Mouse (Mus musculus) kidney, embryonic 14.5 days (tissue): ENCODE data around the gene Ccdc8. TPM values are rescaled to one million over a fixed set of nuclear protein-coding genes. Genes with fewer than 3 reads are reported as not detected.
A peak's percentile ranks its signal among the peaks of the same experiment; 100 is the strongest.

ENCODE experiments used
- ATAC-seq: fragments of 200-750 bp; cut with Nextera tagmentation; 2 replicates; pipeline ENCODE4 v1.8.0; 2017; ENCODE audit warnings: moderate number of reproducible peaks, mild to moderate bottlenecking, moderate TSS enrichment, moderate library complexity; ENCODE audit not compliant: low FRiP score, low TSS enrichment
- H3K27ac ChIP-seq: fragments of 300-500 bp; sonication (generic); 2 replicates; pipeline ENCODE4 v1.5.1; 2014; ENCODE audit warnings: low read depth, mild to moderate bottlenecking, low read length, moderate library complexity, mixed read lengths
- H3K27me3 ChIP-seq: fragments of 300-500 bp; sonication (generic); 2 replicates; pipeline ENCODE4 v1.6.1; 2014; ENCODE audit warnings: mild to moderate bottlenecking, low read length; ENCODE audit not compliant: control insufficient read depth, insufficient read depth
- H3K36me3 ChIP-seq: fragments of 300-500 bp; sonication (generic); 2 replicates; pipeline ENCODE4 v1.6.1; 2014; ENCODE audit warnings: low read length, mixed read lengths; ENCODE audit not compliant: control insufficient read depth, insufficient read depth
- H3K4me1 ChIP-seq: fragments of 300-500 bp; sonication (generic); 2 replicates; pipeline ENCODE4 v1.6.1; 2014; ENCODE audit warnings: low read length, mixed read lengths; ENCODE audit not compliant: control insufficient read depth, insufficient read depth
- H3K4me2 ChIP-seq: fragments of 300-500 bp; sonication (generic); replicated peaks from 2 replicates; pipeline ENCODE4 v1.6.1; 2014; ENCODE audit warnings: low read depth, mild to moderate bottlenecking, low read length
- H3K4me3 ChIP-seq: fragments of 300-500 bp; sonication (generic); 2 replicates; pipeline ENCODE4 v1.5.1; 2014; ENCODE audit warnings: mild to moderate bottlenecking, low read length
- H3K9ac ChIP-seq: fragments of 300-500 bp; sonication (generic); 2 replicates; pipeline ENCODE4 v1.6.1; 2014; ENCODE audit warnings: low read depth, mild to moderate bottlenecking, low read length, moderate library complexity
- H3K9me3 ChIP-seq: fragments of 300-500 bp; sonication (generic); 2 replicates; pipeline ENCODE4 v1.6.1; 2016; ENCODE audit warnings: low read length; ENCODE audit not compliant: control insufficient read depth
- WGBS: fragments of 180-500 bp; shearing (Covaris S2); extraction: QIAGEN DNeasy Blood & Tissue Kit; methylation state at CpG from one replicate; pipeline ENCODE4 v1.1.7; 2014; 5-methylcytosine and 5-hydroxymethylcytosine counted together
- polyA plus RNA-seq: library from polyadenylated mRNA; unstranded; fragments of >200 nt; fragmentation: Nextera tagmentation; extraction: Ambion mirVana; gene quantifications from 2 replicates; pipeline ENCODE4 v1.2.1, GENCODE M21; 2014

The Ccdc8 gene
- polyA plus RNA-seq, 1 experiment from 2014 or later, result 21.4 TPM

DNA sequence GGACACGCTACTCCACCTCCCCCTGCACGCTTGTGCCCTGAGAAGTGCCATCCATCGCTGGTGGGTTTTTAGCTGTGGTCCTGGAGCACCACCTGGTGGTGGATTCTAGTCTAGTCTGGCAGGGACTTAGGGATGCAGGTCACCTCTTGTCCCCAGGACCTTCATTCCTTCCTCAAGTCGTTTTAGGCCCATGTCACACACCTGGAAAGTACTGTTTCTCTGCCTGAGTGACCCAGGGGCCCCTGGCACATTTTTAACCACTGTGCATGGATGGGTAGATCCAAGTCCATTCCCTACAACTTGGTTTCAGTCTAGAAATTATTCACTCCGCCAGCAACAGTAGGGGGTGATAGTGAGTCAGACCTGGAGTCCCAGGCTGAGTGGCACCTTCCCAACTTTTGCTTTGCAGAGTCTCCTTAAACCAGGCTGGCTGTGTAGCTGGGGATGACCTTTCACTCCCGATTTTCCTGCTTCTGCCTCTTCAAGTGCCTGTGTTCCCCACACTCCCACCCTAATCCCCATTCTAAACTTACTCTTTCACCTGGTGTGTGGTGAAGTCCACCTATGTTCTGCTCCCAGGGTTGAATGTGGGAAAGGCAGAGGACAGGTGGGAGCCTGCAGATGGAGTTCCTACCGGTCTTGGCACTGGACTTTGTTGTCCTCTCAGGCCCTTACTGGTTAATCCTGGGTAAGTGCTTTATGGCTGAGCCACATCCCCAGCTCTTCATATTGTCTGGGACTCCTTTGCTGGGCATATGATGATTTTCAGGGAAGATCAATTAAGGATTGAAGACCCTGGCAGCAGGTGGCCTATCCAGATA is 10.1 kb downstream of the Ccdc8 start:
- Histone ChIP-seq H3K4me1 (no peaks in the 10 kb centered on the region), H3K9me3 (no peaks in the 10 kb centered on the region), H3K36me3 (peaks cover 74% of the 10 kb centered on the region), H3K4me2 (no peak overlapping the region), H3K9ac (no peak overlapping the region), H3K27me3 (no peaks in the 10 kb centered on the region), H3K27ac (no peak overlapping the region), H3K4me3 (no peak overlapping the region)
- ATAC-seq, result peak; percentile 72
- WGBS, result 15% methylated on average over 7 of the region's 7 CpGs

DNA sequence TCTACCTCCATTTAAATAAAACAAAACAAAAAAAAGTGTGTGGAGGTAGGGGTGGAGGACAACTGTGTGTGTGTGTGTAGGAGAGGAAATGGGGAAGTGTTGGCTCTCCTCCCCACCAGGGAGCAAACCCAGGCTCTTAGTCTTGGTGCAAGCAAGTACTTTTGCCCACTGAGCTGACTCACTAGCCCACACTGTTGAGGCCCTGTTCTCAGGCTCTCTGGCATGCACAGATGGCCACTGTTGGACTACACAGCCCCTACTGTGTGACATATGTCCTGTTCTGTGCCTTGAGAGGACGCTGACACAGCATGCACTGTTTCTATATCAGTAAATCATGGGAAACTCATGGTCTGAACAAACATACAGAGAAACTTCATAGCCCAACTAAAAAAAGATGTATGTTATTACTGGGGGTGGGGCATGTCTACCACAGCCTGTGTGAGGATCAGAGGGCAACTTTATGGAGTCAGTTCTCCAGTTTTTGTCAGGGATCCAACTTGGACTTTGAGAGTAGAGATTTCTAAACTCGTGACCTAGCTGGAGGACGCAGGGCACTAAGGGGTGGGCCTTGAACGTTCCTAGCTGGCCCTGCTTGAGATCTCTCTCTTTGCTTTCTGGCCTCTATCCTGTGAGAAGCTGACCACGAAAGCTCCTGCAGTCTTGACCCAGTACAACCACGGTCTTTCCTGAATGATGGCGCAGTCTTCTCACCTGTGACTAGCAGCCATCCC is 10.9 kb downstream of the Ccdc8 start:
- 73% methylated on average over 7 of the region's 7 CpGs for WGBS
- H3K9me3 ChIP-seq, result no peaks in the 10 kb centered on the region
- no peak for ATAC-seq
- H3K9ac ChIP-seq, result no peak overlapping the region
- peak overlapping the region; percentile 14; the same call in 1 of the 2 replicates for H3K27ac ChIP-seq
- H3K4me3 ChIP-seq, result no peak overlapping the region
- H3K36me3 ChIP-seq, result peaks cover 74% of the 10 kb centered on the region
- H3K4me1 ChIP-seq, result no peaks in the 10 kb centered on the region
- no peaks in the 10 kb centered on the region for H3K27me3 ChIP-seq
- no peak overlapping the region for H3K4me2 ChIP-seq

DNA sequence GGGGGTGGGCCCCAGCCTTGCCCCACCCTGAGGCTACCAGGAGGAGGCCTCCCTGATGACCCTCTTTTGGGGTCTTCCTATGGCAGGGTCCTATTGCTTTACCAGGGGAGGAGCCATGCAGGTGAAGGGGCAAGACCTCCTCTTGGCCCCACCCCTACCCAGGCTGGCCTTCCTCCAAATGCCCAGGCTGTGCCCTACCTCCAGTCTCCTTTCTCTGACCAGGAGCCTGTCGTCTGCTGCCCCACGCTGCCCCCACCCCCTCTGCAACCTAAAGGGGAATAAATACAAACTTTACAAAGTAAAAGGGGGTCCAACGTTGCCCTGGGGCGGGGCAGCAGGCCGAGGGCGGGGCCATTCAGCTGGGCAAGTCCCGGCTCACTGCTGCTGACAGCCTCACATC is 12.2 kb downstream of the Ccdc8 start:
- Histone ChIP-seq H3K27me3 (no peaks in the 10 kb centered on the region), H3K4me3 (no peak overlapping the region), H3K27ac (no peak overlapping the region), H3K4me1 (no peaks in the 10 kb centered on the region), H3K9ac (no peak overlapping the region), H3K4me2 (no peak overlapping the region), H3K36me3 (peaks cover 76% of the 10 kb centered on the region), H3K9me3 (no peaks in the 10 kb centered on the region)
- ATAC-seq, result no peak
- 83% methylated on average over 7 of the region's 7 CpGs for WGBS

DNA sequence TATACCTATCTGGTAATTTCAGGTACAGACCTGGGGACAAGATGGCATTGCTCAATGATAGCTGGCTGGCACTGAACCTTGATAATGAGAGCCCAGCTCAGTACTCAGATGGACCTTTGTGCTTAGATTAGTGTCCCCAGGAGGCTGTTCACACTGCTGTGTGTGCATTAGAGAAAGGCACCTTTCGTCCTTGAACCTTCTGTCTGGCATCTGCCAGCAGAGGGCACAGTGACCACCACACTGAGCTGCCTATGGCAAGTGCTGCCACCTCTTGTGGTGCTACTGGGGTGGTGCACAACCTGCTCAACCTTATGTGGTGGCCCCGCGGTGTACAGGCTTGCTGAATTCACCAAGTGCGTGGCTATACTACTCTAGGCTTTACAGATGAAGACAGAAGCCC is 14.8 kb downstream of the Ccdc8 start:
- no peak overlapping the region for H3K4me2 ChIP-seq
- no peak overlapping the region for H3K9ac ChIP-seq
- no peak overlapping the region for H3K4me3 ChIP-seq
- no peaks in the 10 kb centered on the region for H3K27me3 ChIP-seq
- no peak overlapping the region for H3K27ac ChIP-seq
- H3K36me3 ChIP-seq, result peaks cover 87% of the 10 kb centered on the region
- 83% methylated on average over 4 of the region's 4 CpGs for WGBS
- no peak for ATAC-seq
- H3K4me1 ChIP-seq, result no peaks in the 10 kb centered on the region
- no peaks in the 10 kb centered on the region for H3K9me3 ChIP-seq

GRCm38 (mm10) chr7:17009326-17010009 is 17.0 kb downstream of the Ccdc8 start:
- Histone ChIP-seq H3K4me1 (no peaks in the 10 kb centered on the region), H3K27me3 (no peaks in the 10 kb centered on the region), H3K27ac (no peak overlapping the region), H3K4me2 (no peak overlapping the region), H3K4me3 (no peak overlapping the region), H3K36me3 (peaks cover 100% of the 10 kb centered on the region), H3K9me3 (no peaks in the 10 kb centered on the region), H3K9ac (no peak overlapping the region; the same call in 1 of the 2 replicates)
- 92% methylated on average over 16 of the region's 16 CpGs for WGBS
- ATAC-seq, result no peak

- no peak overlapping the region; the same call in 1 of the 2 replicates for H3K9ac ChIP-seq
- H3K27ac ChIP-seq, result no peak overlapping the region
- H3K27me3 ChIP-seq, result no peaks in the 10 kb centered on the region
- no peaks in the 10 kb centered on the region for H3K9me3 ChIP-seq
- no peak for ATAC-seq
- peaks cover 100% of the 10 kb centered on the region for H3K36me3 ChIP-seq
- no peak overlapping the region for H3K4me3 ChIP-seq
- WGBS, result 90% methylated on average over 5 of the region's 5 CpGs
- no peak overlapping the region for H3K4me2 ChIP-seq
- H3K4me1 ChIP-seq, result no peaks in the 10 kb centered on the region
These were observed 17.5 kb downstream of the Ccdc8 start for GRCm38 (mm10) chr7:17010010-17010347.

- Histone ChIP-seq H3K36me3 (peaks cover 94% of the 10 kb centered on the region), H3K27ac (no peak overlapping the region), H3K9ac (no peak overlapping the region), H3K4me1 (no peaks in the 10 kb centered on the region), H3K9me3 (no peaks in the 10 kb centered on the region), H3K4me2 (no peak overlapping the region), H3K4me3 (no peak overlapping the region), H3K27me3 (no peaks in the 10 kb centered on the region)
- ATAC-seq, result no peak
- 92% methylated on average over 7 of the region's 7 CpGs for WGBS
These were observed 19.5 kb downstream of the Ccdc8 start for GRCm38 (mm10) chr7:17011909-17012590.

GRCm38 (mm10) chr7:17015381-17015780 is 22.9 kb downstream of the Ccdc8 start:
- Histone ChIP-seq H3K4me3 (no peak overlapping the region), H3K36me3 (peaks cover 87% of the 10 kb centered on the region)
- 76% methylated on average over 6 of the region's 6 CpGs for WGBS

More at GRCm38 (mm10) chr7:17015381-17015780, 22.9 kb downstream of the Ccdc8 start:
- H3K4me2 ChIP-seq, result no peak overlapping the region
- H3K27me3 ChIP-seq, result no peaks in the 10 kb centered on the region
- no peak overlapping the region for H3K9ac ChIP-seq
- H3K9me3 ChIP-seq, result no peaks in the 10 kb centered on the region
- ATAC-seq, result no peak
- no peaks in the 10 kb centered on the region for H3K4me1 ChIP-seq
- H3K27ac ChIP-seq, result no peak overlapping the region
